Mouse (Mus musculus): ENCODE data around the gene Srrm3.
A peak's percentile ranks its signal among the peaks of the same experiment; 100 is the strongest.

The Srrm3 gene

GRCm38 (mm10) chr5:135903551-135904151 is 97.0 kb downstream of the Srrm3 start:
- peak; percentile 88 to 89 for DNase-seq (ENCODE audit: low spot score in 2 of 2)

DNA sequence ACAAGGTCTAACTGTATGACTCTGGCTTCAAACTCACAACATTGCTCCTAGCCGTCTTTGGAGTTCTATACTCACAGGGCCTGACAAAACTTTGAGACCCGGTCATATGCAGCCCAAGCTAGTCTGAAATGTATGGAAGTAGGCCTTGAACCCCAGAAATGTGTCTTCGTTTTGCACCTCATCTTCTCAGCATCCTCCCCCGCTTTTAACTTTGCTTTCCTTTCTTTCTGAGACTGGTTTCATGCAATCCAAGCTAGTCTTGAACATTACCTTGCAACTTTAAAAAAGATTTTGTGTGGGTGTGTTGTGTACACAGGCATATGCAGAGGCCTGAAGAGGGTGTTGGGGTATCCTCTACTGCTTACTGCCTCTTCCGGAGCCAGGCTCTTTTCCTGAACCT is 97.6 kb downstream of the Srrm3 start:
- DNase-seq (ENCODE audit: low spot score in 2 of 2) = no peak

DNA sequence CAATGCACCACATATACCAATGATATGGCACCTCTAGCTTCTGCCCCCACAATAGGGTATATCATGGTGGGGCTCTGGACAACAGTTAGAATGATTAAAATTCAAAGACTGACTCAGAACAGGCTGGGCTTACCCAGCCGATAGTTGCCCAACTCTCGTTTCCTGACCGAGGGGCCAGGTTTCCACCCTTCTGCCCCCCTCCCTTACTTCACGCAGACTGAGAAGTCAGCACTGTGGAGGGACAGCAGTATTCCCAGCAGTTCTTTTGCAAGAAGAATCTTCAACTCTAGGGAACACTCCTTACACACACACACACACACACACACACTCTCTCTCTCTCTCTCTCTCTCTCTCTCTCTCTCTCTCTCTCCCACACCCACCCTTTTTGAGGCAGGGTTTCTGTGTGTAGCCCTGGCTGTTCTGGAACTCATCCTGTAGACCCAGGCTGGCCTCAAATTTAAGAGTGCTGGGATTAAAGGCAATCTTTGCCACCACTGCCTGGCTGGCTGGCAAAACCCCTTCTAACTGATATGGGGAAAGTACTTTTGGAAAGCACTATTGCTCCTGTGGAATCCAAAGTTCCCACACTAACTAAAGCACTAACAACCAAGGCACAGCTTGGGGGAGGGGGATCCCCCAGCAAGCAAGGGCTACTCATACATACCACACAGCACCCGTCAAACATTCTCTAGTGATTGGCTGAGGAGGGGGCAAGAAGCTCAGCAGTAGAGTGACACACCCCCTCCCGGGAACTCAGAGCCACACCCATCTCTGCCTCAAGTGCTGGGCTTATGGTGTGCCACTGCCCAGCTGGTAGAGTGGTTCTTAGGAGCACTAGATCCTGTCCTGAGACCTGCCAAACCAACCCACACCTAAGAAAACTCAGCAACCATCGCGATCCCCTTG is 98.9 kb downstream of the Srrm3 start:
- no peak for DNase-seq (ENCODE audit: low spot score in 2 of 2)

DNA sequence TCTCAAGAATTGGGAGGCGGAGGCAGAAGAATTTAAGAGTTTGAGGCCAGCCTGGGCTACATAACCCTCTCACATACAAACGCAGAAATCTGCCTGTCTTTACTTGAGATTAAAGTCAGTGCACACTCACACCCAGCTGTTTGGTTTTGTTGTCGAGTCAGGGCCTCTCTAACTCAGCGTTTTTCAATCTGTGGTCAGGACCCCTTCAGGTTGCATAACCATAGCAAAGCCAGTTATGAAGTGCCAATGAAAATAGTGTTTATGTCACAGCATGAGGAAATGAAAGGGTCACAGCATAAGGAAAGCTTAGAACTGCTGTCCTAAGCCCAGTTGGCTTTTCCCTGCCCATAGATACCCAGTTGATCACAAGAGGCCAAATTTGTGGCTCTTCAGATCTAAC is 100.2 kb downstream of the Srrm3 start:
- no peak for DNase-seq (ENCODE audit: low spot score in 2 of 2)

- DNase-seq (ENCODE audit: low spot score in 2 of 2) = no peak
These were observed 100.6 kb downstream of the Srrm3 start for GRCm38 (mm10) chr5:135907256-135907655.

DNA sequence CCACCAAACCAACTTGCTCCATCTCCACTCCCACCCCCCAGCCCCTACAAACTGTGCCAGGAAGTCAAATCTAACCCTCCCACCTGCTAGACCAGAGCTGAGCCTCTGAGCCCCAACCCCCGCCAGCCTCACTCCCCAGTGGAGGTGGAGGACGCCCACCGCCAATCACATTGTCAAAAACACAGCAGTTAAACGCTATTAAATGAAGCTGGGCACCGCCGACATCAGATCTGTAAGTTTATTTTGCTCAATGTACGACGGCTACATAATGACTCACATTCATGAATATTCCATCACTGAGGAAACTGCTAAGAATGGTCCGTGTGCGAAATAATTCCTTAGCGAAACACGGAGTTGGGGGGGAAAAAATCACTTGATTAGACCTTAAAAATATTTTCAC is 101.5 kb downstream of the Srrm3 start:
- DNase-seq (ENCODE audit: low spot score in 2 of 2) = no peak

DNA sequence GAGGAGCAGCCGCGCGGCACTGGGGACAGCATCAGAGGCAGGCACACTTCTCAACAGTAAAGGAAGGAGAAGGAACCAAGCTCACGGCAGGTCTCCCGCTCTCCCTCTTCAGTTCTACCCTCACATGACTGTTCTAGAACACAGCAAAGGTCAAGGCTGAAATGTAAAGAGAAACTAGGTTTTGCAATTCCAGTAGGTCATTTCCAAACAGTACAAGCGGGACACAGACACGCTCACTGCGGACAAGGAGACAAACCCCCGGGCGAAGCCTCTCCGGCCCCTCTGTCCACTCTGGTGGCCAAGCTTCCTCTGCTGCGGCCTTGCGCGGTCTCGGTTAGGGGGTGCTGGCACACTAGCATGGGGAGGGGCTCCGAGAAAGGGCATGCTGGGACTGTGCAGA is 102.3 kb downstream of the Srrm3 start:
- DNase-seq (ENCODE audit: low spot score in 2 of 2) = no peak

GRCm38 (mm10) chr5:135909646-135910045 is 103.0 kb downstream of the Srrm3 start:
- no peak for DNase-seq (ENCODE audit: low spot score in 2 of 2)

DNA sequence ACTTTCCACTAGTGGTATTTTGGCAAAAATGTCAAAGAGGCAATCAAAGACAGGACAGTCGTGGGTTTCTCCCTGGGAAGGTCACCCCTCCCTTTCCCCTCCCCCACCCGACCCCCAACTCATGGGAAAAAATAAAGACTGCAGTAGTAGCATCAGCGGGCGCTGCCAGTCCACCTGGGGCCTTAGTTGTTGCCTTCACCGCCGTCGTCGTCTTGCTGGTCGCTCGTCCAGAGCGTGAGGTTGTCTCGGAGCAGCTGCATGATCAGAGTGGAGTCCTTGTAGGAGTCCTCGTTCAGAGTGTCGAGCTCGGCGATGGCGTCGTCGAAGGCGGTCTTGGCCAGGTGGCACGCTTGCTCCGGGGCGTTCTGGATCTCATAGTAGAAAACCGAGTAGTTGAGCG is 104.1 kb downstream of the Srrm3 start:
- no peak for DNase-seq (ENCODE audit: low spot score in 2 of 2)

- no peak for DNase-seq (ENCODE audit: low spot score in 2 of 2)
These were observed 105.0 kb downstream of the Srrm3 start for GRCm38 (mm10) chr5:135911633-135912220.

- no peak for DNase-seq (ENCODE audit: low spot score in 2 of 2)
These were observed 106.5 kb downstream of the Srrm3 start for GRCm38 (mm10) chr5:135913201-135913600.

DNA sequence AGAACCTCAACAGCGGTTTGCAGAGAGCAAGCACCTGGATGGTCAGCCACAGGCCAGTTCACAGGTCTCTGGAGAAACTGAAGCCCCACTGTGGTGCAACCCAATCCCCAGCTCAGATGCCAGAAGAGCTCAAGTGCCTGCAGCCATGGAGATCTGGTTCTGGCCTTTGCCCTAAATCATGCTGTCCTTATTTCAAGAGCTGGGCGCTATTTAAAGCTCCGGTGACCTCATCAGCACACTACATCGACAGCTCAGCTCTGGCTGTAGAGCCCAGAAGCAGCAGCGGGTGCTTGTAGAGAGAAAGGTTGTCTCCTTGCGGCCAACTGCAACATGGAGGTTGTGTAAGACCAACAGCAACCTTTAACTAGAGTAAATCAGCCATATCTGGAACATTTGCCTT is 107.5 kb downstream of the Srrm3 start:
- no peak for DNase-seq (ENCODE audit: low spot score in 2 of 2)

GRCm38 (mm10) chr5:135916051-135916565 is 109.4 kb downstream of the Srrm3 start:
- no peak for DNase-seq (ENCODE audit: low spot score in 2 of 2)

DNA sequence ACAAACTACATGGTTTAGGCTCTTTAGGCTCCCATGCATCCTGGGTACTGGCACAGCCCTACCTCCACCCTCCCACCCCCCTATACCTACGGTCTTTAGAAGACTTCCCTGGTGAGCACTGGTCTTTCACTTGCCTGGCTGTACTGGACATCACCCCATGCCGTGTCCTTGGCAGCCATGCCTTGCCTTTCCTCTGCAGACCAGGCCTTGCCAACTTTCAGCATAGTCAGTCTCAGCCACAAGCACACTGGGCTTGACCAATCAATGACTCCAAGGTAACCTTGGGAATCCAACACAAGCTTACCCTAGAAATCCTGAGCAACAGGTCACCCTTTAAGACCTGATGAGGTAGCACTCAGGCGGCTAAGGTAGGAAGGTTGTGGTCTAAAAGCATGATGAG is 109.9 kb downstream of the Srrm3 start:
- DNase-seq (ENCODE audit: low spot score in 2 of 2) = no peak

GRCm38 (mm10) chr5:135917327-135918058 is 110.8 kb downstream of the Srrm3 start:
- no peak for DNase-seq (ENCODE audit: low spot score in 2 of 2)

DNA sequence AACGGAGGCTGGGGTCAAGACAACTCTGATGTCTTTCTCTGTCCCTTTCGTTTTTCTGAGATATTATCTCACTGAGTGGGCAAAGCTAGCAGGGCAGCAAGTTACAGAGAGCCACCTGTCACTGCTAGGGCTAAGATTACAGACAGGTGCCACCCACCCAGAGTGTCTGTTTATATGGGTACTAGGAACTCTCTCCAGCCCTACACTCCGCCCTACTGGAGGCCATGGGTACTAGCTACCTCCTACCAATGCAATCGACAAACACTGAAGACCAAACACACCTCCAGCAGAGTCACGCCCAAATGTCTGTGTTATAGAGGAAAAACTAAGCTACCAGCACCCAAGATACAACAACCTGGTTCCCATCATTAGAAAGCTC is 111.4 kb downstream of the Srrm3 start:
- DNase-seq (ENCODE audit: low spot score in 2 of 2) = no peak

- DNase-seq (ENCODE audit: low spot score in 2 of 2) = no peak
These were observed 111.9 kb downstream of the Srrm3 start for GRCm38 (mm10) chr5:135918593-135918992.

GRCm38 (mm10) chr5:135919902-135920301 is 113.2 kb downstream of the Srrm3 start:
- no peak for DNase-seq (ENCODE audit: low spot score in 2 of 2)

- no peak for DNase-seq (ENCODE audit: low spot score in 2 of 2)
These were observed 117.2 kb downstream of the Srrm3 start for GRCm38 (mm10) chr5:135923901-135924300.
